Mouse (Mus musculus): ENCODE measurements at regions not wholly inside any gene's neighbourhood (a gene's known extent, or its start where the extent isn't known, plus 50 kb on each side); places are given as distances from the start of the nearest gene placed in this dataset.
A peak's percentile ranks its signal among the peaks of the same experiment; 100 is the strongest.
"Not testable (repeated sequence)": the region's sequence is repeated elsewhere in the genome, so short reads cannot be mapped to it uniquely, and the experiment has no call there.

- DNase-seq: no peak
These were observed 236.4 kb downstream of the Gm5426 start for GRCm38 (mm10) chr10:96372616-96373346.

- DNase-seq: no peak
These were observed 237.1 kb downstream of the Gm5426 start for GRCm38 (mm10) chr10:96373481-96373880.

- no peak for DNase-seq
These were observed 238.1 kb downstream of the Gm5426 start for GRCm38 (mm10) chr10:96374293-96375069.

- DNase-seq: no peak
These were observed 238.7 kb downstream of the Gm5426 start for GRCm38 (mm10) chr10:96375070-96375447.

GRCm38 (mm10) chr10:96377549-96377948, 239.3 kb upstream of the Btg1 start:
- peak; percentile 11 to 15 for DNase-seq

GRCm38 (mm10) chr10:96379016-96379771, 237.6 kb upstream of the Btg1 start:
- no peak for DNase-seq

GRCm38 (mm10) chr10:96381664-96382063, 235.1 kb upstream of the Btg1 start:
- DNase-seq: no peak

- no peak for DNase-seq
These were observed 225.1 kb upstream of the Btg1 start for GRCm38 (mm10) chr10:96391748-96392147.

- DNase-seq: no peak
These were observed 224.0 kb upstream of the Btg1 start for GRCm38 (mm10) chr10:96392836-96393235.

- DNase-seq: no peak
These were observed 222.6 kb upstream of the Btg1 start for GRCm38 (mm10) chr10:96394210-96394609.

- DNase-seq: no peak
These were observed 221.8 kb upstream of the Btg1 start for GRCm38 (mm10) chr10:96395017-96395416.

GRCm38 (mm10) chr10:96397931-96398561, 218.8 kb upstream of the Btg1 start:
- DNase-seq: no peak

GRCm38 (mm10) chr10:96398562-96399288, 218.1 kb upstream of the Btg1 start:
- no peak for DNase-seq

GRCm38 (mm10) chr10:96399636-96400400, 217.0 kb upstream of the Btg1 start:
- no peak for DNase-seq

GRCm38 (mm10) chr10:96400793-96401192, 216.0 kb upstream of the Btg1 start:
- no peak for DNase-seq

- no peak for DNase-seq
These were observed 210.5 kb upstream of the Btg1 start for GRCm38 (mm10) chr10:96406306-96406705.

GRCm38 (mm10) chr10:96407846-96408245, 209.0 kb upstream of the Btg1 start:
- no peak for DNase-seq

GRCm38 (mm10) chr10:96408250-96408649, 208.6 kb upstream of the Btg1 start:
- no peak for DNase-seq

- no peak for DNase-seq
These were observed 206.8 kb upstream of the Btg1 start for GRCm38 (mm10) chr10:96410028-96410427.

- no peak for DNase-seq
These were observed 202.0 kb upstream of the Btg1 start for GRCm38 (mm10) chr10:96414807-96415206.

GRCm38 (mm10) chr10:96421506-96421905, 195.3 kb upstream of the Btg1 start:
- DNase-seq: not testable (repeated sequence)
